Mouse (Mus musculus): ENCODE results near the gene Tmcc3. TPM values are rescaled to one million over a fixed set of nuclear protein-coding genes. Genes with fewer than 3 reads are reported as not detected.

Gene Tmcc3
- total and polyA plus RNA-seq, 3 experiments: 11.3 to 30.1 (median 23.1) TPM

GRCm38 (mm10) chr10:94630771-94631280, 319.1 kb downstream of the Tmcc3 start:
- H3K36me3 ChIP-seq (replicated peaks in 1 of 2; ENCODE audit: control insufficient read depth in 1 of 2, insufficient read depth in 1 of 2, low read length in 1 of 2): no peaks in the 10 kb centered on the region
- no peak overlapping the region for H3K27ac ChIP-seq (ENCODE audit: insufficient read depth, low read depth)
- H3K9me3 ChIP-seq (replicated peaks; ENCODE audit: low read length): no peaks in the 10 kb centered on the region
- peak; percentile 22; the same call in 1 of the 2 replicates for TF ChIP-seq BHLHE40 (IDR thresholded peaks at IDR 0.05; ENCODE audit: low read depth, low read length)
- TF ChIP-seq SIN3A (IDR thresholded peaks at IDR 0.05; ENCODE audit: low read length): no peak
- in situ Hi-C loops (cut with MboI; ENCODE audit: low pct_ligation_motif_present, low pct_unique_long_range_greater_than_20kb, low sequenced_read_pairs) (no loop called here), dilution Hi-C loops (cut with MboI; ENCODE audit: extremely low pct_ligation_motif_present, extremely low pct_unique_long_range_greater_than_20kb, low sequenced_read_pairs) (no loop called here)
- no peaks in the 10 kb centered on the region for H3K27me3 ChIP-seq (replicated peaks)
- H3K4me3 ChIP-seq (replicated peaks in 1 of 3; ENCODE audit: low read depth in 2 of 3, low read length in 2 of 3, poor library complexity in 1 of 3): no peak overlapping the region
- no peak for DNase-seq (ENCODE audit: extremely low read depth)
- H3K4me1 ChIP-seq (ENCODE audit: control insufficient read depth in 1 of 2, insufficient read depth in 2 of 2): no peaks in the 10 kb centered on the region
- no peak overlapping the region for H3K4me2 ChIP-seq (ENCODE audit: insufficient read depth, low read depth, poor library complexity, severe bottlenecking)
- H3K9ac ChIP-seq (ENCODE audit: insufficient read depth, low read depth): no peak overlapping the region
- H3K79me2 ChIP-seq (replicated peaks; ENCODE audit: control insufficient read depth, extremely low read depth, insufficient read depth, poor library complexity, severe bottlenecking): no peaks in the 10 kb centered on the region

GRCm38 (mm10) chr10:94631541-94632113, 319.9 kb downstream of the Tmcc3 start:
- no peak overlapping the region for H3K4me3 ChIP-seq (replicated peaks in 1 of 3; ENCODE audit: low read depth in 2 of 3, low read length in 2 of 3, poor library complexity in 1 of 3)
- in situ Hi-C loops (cut with MboI; ENCODE audit: low pct_ligation_motif_present, low pct_unique_long_range_greater_than_20kb, low sequenced_read_pairs) (no loop called here), dilution Hi-C loops (cut with MboI; ENCODE audit: extremely low pct_ligation_motif_present, extremely low pct_unique_long_range_greater_than_20kb, low sequenced_read_pairs) (no loop called here)

GRCm38 (mm10) chr10:94632245-94632644, 320.5 kb downstream of the Tmcc3 start:
- Histone ChIP-seq H3K9me3 (replicated peaks; ENCODE audit: low read length) (no peaks in the 10 kb centered on the region), H3K4me1 (ENCODE audit: control insufficient read depth in 1 of 2, insufficient read depth in 2 of 2) (no peaks in the 10 kb centered on the region), H3K9ac (ENCODE audit: insufficient read depth, low read depth) (no peak overlapping the region), H3K79me2 (replicated peaks; ENCODE audit: control insufficient read depth, extremely low read depth, insufficient read depth, poor library complexity, severe bottlenecking) (no peaks in the 10 kb centered on the region), H3K4me2 (ENCODE audit: insufficient read depth, low read depth, poor library complexity, severe bottlenecking) (no peak overlapping the region), H3K27ac (ENCODE audit: insufficient read depth, low read depth) (no peak overlapping the region), H3K4me3 (replicated peaks in 1 of 3; ENCODE audit: low read depth in 2 of 3, low read length in 2 of 3, poor library complexity in 1 of 3) (no peak overlapping the region), H3K36me3 (replicated peaks in 1 of 2; ENCODE audit: control insufficient read depth in 1 of 2, insufficient read depth in 1 of 2, low read length in 1 of 2) (no peaks in the 10 kb centered on the region), H3K27me3 (replicated peaks) (no peaks in the 10 kb centered on the region)
- DNase-seq (ENCODE audit: extremely low read depth): no peak
- in situ Hi-C loops (cut with MboI; ENCODE audit: low pct_ligation_motif_present, low pct_unique_long_range_greater_than_20kb, low sequenced_read_pairs) (no loop called here), dilution Hi-C loops (cut with MboI; ENCODE audit: extremely low pct_ligation_motif_present, extremely low pct_unique_long_range_greater_than_20kb, low sequenced_read_pairs) (no loop called here)
- no peak for TF ChIP-seq MYC (IDR thresholded peaks at IDR 0.05; ENCODE audit: low read depth, low read length)
- no peak for TF ChIP-seq ZMIZ1 (IDR thresholded peaks at IDR 0.05; ENCODE audit: low read depth, low read length)
- no peak for TF ChIP-seq TCF12 (IDR thresholded peaks at IDR 0.05; ENCODE audit: low read depth, low read length)
- no peak for TF ChIP-seq CTCF (conservative IDR thresholded peaks at IDR 0.05 in 1 of 2, IDR thresholded peaks at IDR 0.05 in 1 of 2; ENCODE audit: low read depth in 2 of 2, low read length in 2 of 2)
- TF ChIP-seq HCFC1 (IDR thresholded peaks at IDR 0.05; ENCODE audit: low read depth, low read length): no peak
- TF ChIP-seq POLR2AphosphoS2 (IDR thresholded peaks at IDR 0.05; ENCODE audit: low read depth, low read length): no peak
- no peak for TF ChIP-seq UBTF (IDR thresholded peaks at IDR 0.05; ENCODE audit: low read depth, low read length)
- no peak for TF ChIP-seq USF1 (IDR thresholded peaks at IDR 0.05; ENCODE audit: low read depth, low read length)
- TF ChIP-seq KAT2A (IDR thresholded peaks at IDR 0.05; ENCODE audit: insufficient replicate concordance, low read length): no peak
- TF ChIP-seq EP300 (IDR thresholded peaks at IDR 0.05; ENCODE audit: low read length): no peak
- no peak for TF ChIP-seq POLR2A (IDR thresholded peaks at IDR 0.05; ENCODE audit: low read depth, low read length)
- TF ChIP-seq MAZ (IDR thresholded peaks at IDR 0.05; ENCODE audit: low read depth, low read length): no peak
- TF ChIP-seq ETS1 (conservative IDR thresholded peaks at IDR 0.05; ENCODE audit: low read depth, low read length): no peak
- no peak for TF ChIP-seq MAX (IDR thresholded peaks at IDR 0.05; ENCODE audit: low read length)
- no peak for TF ChIP-seq NELFE (IDR thresholded peaks at IDR 0.05; ENCODE audit: low read depth, low read length)
- no peak for TF ChIP-seq JUN (IDR thresholded peaks at IDR 0.05; ENCODE audit: insufficient read depth, low read depth, low read length)
- TF ChIP-seq JUND (conservative IDR thresholded peaks at IDR 0.05; ENCODE audit: low read depth, low read length): no peak

More at GRCm38 (mm10) chr10:94631541-94632113, 319.9 kb downstream of the Tmcc3 start:
- Histone ChIP-seq H3K27me3 (replicated peaks) (no peaks in the 10 kb centered on the region), H3K79me2 (replicated peaks; ENCODE audit: control insufficient read depth, extremely low read depth, insufficient read depth, poor library complexity, severe bottlenecking) (no peaks in the 10 kb centered on the region), H3K9ac (ENCODE audit: insufficient read depth, low read depth) (no peak overlapping the region), H3K4me1 (ENCODE audit: control insufficient read depth in 1 of 2, insufficient read depth in 2 of 2) (no peaks in the 10 kb centered on the region), H3K27ac (ENCODE audit: insufficient read depth, low read depth) (no peak overlapping the region), H3K4me2 (ENCODE audit: insufficient read depth, low read depth, poor library complexity, severe bottlenecking) (no peak overlapping the region), H3K9me3 (replicated peaks; ENCODE audit: low read length) (no peaks in the 10 kb centered on the region), H3K36me3 (replicated peaks in 1 of 2; ENCODE audit: control insufficient read depth in 1 of 2, insufficient read depth in 1 of 2, low read length in 1 of 2) (no peaks in the 10 kb centered on the region)
- TF ChIP-seq POLR2A (IDR thresholded peaks at IDR 0.05; ENCODE audit: low read depth, low read length) (no peak), ELF1 (IDR thresholded peaks at IDR 0.05; ENCODE audit: low read depth, low read length) (no peak), ETS1 (conservative IDR thresholded peaks at IDR 0.05; ENCODE audit: low read depth, low read length) (no peak), MEF2A (IDR thresholded peaks at IDR 0.05; ENCODE audit: borderline replicate concordance, low read depth, low read length) (no peak), BHLHE40 (IDR thresholded peaks at IDR 0.05; ENCODE audit: low read depth, low read length) (no peak), E2F4 (IDR thresholded peaks at IDR 0.05; ENCODE audit: insufficient replicate concordance, low read depth, low read length) (no peak), MXI1 (IDR thresholded peaks at IDR 0.05; ENCODE audit: low read depth, low read length) (no peak)
- no peak for DNase-seq (ENCODE audit: extremely low read depth)
